Mouse (Mus musculus): ENCODE results near the gene Olfr638.
"Not testable (repeated sequence)": the region's sequence is repeated elsewhere in the genome, so short reads cannot be mapped to it uniquely, and the experiment has no call there.

Gene Olfr638

DNA sequence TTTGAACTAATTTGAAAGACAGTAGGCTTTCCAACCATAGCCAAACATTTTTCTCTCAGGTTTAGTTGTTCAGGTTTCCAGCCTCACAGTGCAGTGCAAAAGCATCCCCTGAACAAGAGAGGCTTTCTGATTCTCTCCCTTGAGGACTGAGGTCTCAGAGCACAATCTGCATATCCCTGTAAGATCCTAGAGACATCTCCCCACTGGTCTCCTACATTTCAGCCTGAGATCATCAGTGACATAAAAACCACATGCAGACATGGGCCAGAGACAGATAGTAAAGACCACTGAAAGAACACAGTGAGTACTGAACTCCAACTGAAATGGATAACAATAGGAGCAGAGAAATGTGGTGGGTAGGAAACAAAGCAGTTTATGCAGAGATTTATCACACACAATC is at the start of gene Olfr638:
Gene Olfr638 (plus strand): TSS at position 301 of the 400 bp plus-strand sequence.
- DNase-seq (ENCODE audit: low read depth, low spot score): no peak

DNA sequence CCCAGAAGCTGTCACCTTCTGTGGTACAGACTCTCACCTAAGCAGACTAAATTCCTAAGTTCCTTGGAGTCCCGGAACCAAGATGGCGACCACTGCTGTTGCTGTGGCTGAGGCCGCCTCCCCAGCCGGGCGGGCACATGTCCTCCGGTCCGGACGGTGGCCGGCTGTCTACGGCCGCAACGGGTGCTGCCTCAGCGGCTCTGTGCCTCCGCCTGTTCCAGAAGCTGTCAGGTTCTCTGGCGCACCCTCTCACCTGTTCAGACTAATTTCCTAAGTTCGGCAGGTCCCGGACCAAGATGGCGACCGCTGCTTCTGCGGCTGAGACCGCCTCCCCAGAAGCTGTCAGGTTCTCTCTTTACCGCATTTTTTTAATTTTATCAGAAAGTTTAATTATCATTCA is 31.7 kb upstream of the Olfr638 start:
- not testable (repeated sequence) for DNase-seq (ENCODE audit: low read depth, low spot score)

DNA sequence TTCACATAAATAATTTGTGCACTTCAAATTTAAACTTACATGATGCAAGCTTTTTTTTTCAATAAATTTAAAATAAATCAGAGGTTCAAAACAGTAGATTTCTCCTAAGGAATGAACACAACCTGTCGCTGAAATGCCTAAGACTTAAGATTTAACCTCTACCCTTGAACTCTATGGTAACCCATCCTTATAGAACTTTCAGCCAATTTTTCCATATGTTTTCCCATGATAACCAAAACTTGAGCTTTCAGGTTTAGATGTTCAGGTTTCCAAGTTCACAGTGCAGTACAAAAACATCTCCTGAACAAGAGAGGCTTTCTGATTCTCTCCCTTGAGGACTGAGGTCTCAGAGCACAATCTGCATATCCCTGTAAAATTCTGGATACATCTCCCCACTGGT is 27.7 kb upstream of the Olfr638 start, which contains the start of gene Olfr635:
Gene Olfr635 (plus strand): TSS at position 301 of the 400 bp plus-strand sequence.
- DNase-seq (ENCODE audit: low read depth, low spot score): no peak

DNA sequence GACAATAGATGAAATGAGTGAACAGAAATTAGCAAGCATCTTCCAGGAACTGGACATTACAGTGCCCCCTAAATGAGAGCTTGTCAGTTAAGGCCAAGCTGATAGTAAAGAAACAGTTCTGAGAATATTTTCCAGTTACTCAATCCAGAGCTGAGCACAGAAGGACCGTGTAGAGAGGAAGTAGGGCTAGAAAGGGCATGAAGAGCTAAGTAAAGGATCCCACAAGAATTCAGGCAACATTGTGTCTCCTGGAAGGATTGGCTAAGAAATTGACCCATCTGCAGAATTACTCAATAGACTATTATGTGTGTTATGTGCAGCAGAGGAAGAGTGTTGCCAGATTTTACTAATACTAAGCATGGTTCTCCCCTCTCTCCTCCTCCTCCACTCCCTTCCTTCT is 26.8 kb upstream of the Olfr638 start:
- DNase-seq (ENCODE audit: low read depth, low spot score): no peak

DNA sequence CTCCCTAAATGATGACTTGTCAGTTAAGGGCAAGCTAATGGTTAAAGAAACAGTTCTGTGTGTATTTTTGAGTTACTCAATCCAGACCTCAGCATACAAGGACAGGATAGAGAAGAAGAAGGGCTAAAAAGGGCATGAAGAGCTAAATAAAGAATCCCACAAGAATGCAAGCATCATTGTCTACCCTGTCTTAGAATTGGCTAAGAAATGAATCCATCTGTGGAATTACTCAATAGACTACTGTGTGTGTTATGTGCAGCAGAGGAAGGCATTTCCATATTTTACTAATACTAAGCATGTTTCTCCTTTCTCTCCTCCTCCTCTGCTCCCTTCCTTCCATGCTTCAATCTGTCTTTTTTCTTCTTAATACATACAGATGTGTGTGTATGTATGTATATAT is 578 bp downstream of the Olfr638 start:
- DNase-seq (ENCODE audit: low read depth, low spot score): no peak

DNA sequence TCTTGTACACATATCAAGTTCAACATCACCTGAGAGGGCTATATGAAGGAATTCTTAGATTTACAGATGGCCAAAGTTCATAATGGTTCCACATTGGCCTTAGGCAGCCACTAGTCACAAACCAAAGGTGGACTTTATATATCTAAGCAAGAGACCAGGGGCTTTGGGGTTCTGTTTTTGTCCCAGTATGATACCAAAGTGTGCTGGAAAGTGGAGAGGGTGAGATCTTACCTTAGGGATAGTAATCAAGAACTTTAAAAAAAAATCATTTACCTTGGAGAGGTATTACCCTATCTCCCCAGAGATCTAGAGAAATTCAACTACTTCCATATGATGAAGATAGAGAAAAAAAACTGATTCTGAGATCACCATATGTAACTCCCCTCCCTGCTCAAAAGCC is 18.7 kb downstream of the Olfr638 start, which contains the start of gene Olfr639:
Gene Olfr639 (minus strand): TSS at position 101 of the 400 bp plus-strand sequence.
- DNase-seq (ENCODE audit: low read depth, low spot score): no peak

DNA sequence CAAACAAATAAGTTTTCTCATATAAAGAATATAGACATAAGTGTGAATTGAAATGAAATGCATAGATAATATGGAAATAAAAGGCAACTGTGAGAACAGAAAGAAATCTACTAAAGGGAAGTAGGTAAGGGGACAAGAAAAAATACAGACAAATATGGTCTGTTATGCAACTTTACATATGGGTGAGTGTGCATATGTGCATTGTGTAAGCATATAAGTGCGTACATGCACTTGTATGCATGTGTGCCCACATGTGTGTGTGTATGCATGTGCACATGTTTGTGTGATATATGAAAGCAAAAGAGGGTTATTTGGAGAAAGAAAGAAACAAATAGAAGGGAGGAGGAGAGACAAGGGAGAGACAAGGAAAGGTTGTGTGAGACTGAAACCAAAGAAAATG is 20.4 kb downstream of the Olfr638 start:
- DNase-seq (ENCODE audit: low read depth, low spot score): no peak

DNA sequence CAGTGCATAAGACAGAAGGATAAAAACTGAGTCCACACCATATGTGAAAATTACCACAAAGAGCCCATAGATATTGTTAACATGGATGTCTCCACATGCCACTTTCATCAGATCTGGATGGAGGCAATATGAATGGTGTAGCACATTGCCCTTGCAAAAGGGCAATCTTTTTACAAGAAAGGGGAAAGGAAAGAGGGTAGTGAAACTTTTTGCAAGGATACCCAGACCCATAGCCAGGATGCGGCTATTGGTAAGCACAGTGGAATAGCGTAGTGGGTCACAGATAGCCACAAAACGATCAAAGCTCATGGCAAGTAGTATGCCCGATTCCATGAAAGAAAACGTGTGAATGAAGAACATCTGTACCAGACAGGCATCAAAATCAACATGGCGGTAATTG is 23.1 kb downstream of the Olfr638 start:
- no peak for DNase-seq (ENCODE audit: low read depth, low spot score)

DNA sequence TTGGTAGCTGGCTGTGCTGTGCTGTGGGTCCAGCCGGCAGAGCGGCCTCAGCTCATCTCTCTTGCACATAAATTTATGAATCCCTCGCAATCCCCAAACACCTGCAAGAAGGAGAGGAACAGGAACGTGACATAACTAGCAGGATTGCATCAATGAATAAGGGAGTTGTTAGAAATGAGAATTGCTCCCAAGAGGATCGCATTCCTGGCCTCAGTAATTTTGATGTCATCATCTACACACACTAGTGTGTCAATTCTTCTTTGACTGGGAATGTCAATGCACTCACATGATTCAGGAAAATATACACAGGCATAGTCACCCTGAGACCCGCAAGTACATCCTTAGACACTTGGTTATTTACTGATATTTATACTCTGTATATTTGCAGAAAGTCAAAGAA is 26.9 kb downstream of the Olfr638 start, which contains the start of gene Olfr640:
Gene Olfr640 (minus strand): TSS at position 101 of the 400 bp plus-strand sequence.
- DNase-seq (ENCODE audit: low read depth, low spot score): no peak

DNA sequence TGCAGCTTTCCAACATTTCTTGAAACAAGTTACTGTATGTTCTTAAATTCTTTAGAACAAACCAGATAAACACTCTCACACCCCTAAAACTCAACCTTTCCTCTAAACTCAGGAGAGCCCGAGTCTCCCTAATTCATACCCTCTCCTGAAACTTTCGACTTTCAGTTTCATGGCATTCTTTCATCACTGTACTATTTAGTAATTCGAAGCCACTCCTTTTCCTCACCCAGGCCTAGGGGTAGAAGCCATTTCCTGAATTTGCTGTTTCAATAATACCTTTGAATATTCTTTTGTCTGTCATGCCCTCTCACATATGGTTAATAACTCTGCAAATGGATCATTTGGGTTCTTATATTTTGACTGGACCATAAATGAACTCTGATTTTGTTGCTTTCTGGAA is 28.4 kb downstream of the Olfr638 start:
- DNase-seq (ENCODE audit: low read depth, low spot score): no peak

DNA sequence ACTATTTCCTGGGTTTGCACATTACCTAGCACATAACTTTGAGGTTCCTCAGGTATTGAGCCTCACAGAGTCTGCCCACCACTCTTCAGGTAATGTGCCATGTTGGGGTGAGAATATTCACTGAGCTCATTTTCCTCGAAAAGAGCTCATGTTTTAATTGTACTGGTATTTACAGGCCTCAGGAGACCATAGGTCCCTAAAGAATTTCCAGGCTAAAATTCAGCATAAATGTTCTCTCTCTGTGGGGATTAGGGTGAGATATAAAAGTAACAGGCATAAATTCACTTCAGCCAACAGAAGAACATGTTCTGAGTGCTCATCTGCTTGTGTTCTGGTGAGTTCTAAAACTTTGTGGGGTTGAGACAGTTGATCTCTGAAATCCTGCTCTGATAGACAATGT is 36.6 kb downstream of the Olfr638 start, which contains the start of gene Olfr641:
Gene Olfr641 (plus strand): TSS at position 301 of the 400 bp plus-strand sequence.
- DNase-seq (ENCODE audit: low read depth, low spot score): no peak

DNA sequence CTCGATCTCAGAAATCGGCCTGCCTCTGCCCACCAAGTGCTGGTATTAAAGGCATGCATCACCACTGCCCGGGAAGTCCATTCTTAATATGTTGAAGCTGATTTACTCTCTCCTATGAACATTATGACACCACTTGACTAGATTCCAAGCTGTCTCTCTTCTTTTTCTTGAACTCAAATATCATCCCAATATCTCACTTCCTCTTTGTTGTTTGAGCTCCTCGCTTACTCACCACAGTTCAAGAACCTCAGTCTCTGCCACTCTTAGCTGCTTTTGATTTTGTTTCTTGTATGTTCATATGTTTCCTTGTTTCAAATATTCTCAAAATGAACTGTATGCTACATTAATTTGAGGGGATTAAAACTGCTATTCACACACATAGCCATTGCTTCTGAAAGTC is 52.2 kb downstream of the Olfr638 start:
- DNase-seq (ENCODE audit: low read depth, low spot score): no peak

DNA sequence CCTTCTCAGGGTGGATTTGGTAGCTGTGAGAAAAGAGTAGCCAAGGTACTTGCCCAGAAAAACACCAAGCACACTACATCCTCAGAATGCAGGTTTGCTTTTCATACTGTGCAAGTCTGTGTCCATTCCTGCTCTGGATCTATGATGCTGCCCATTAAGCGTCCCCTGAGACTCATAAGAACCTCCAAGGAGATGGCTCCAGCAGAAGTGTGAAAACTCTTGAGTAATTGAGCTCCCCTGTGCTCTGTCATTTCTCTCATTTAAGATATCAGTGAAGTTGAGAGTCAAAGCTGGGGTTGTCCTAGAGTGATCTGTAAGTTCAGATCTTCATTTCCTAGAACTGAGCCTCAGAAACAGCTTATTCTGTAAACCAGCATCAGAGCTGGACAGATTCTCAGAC is 54.0 kb downstream of the Olfr638 start, which contains the start of gene Olfr642:
Gene Olfr642 (minus strand): TSS at position 101 of the 400 bp plus-strand sequence.
- no peak for DNase-seq (ENCODE audit: low read depth, low spot score)

Measured in retina, postnatal 7 days (tissue).